ENCODE assay signal across 8 mouse cellular contexts in genomic region chr4:70535289-70535688, GRCm38 (mm10). TPM values are rescaled to one million over a fixed set of nuclear protein-coding genes. Genes with fewer than 3 reads are reported as not detected.
DNase-seq lines count a peak whose midpoint lies in the region; ATAC-seq and TF ChIP-seq lines count a peak whose summit lies in the region.

No protein-coding gene starts in this region.

- TF ChIP-seq EP300 in liver, embryonic 14.5 days (IDR thresholded peaks at IDR 0.05; ENCODE audit: low read depth), result no peak

- peaks cover 12% of the 10 kb centered on the region for H3K4me1 ChIP-seq in thymus, adult 2 months (replicated peaks; ENCODE audit: control insufficient read depth, insufficient read depth, low read length)
- H3K4me1 ChIP-seq in liver, embryonic 14.5 days (replicated peaks; ENCODE audit: control insufficient read depth in 2 of 2, insufficient read depth in 2 of 2, low read length in 1 of 2), result peaks cover 5 to 13% of the 10 kb centered on the region in 2 experiments

- no peaks in the 10 kb centered on the region for H3K36me3 ChIP-seq in thymus, adult 2 months (ENCODE audit: control insufficient read depth, insufficient read depth, low read length)
- no peaks in the 10 kb centered on the region for H3K36me3 ChIP-seq in liver, embryonic 14.5 days (replicated peaks; ENCODE audit: control insufficient read depth, insufficient read depth, low read depth)

- H3K4me3 ChIP-seq in thymus, adult 2 months (ENCODE audit: control insufficient read depth, insufficient read depth, low read length), result peak overlapping the region; percentile 65
- peak overlapping the region; percentile 70 to 87 for H3K4me3 ChIP-seq in liver, embryonic 14.5 days (ENCODE audit: insufficient read depth in 1 of 2, low read depth in 2 of 2, low read length in 2 of 2)

- peak overlapping the region; percentile 86 for H3K9ac ChIP-seq in liver, embryonic 14.5 days (replicated peaks)

- H3K4me2 ChIP-seq in liver, embryonic 14.5 days (ENCODE audit: low read depth), result peak overlapping the region; percentile 91

- 0 out of 2 replicates have a peak overlapping the region, but pooled peaks have one; percentile 6 for H3K27ac ChIP-seq in thymus, adult 2 months (ENCODE audit: control insufficient read depth, insufficient read depth, low read length)
- H3K27ac ChIP-seq in liver, embryonic 14.5 days, result peak overlapping the region; percentile 24; the same call in 1 of the 2 replicates

- DNase-seq in cerebellum, adult 8-10 months, result no peak
- no peak for DNase-seq in thymus, adult 2 months
- DNase-seq in thymus, postnatal 25 days, result no peak
- no peak for DNase-seq in liver, embryonic 14.5 days (ENCODE audit: low read depth in 3 of 3, low spot score in 3 of 3)
- DNase-seq in adrenal gland, postnatal 14 days, result no peak
- DNase-seq in layer of hippocampus, postnatal 25 days (ENCODE audit: extremely low spot score in 1 of 2, low spot score in 1 of 2), result no peak
- no peak for DNase-seq in embryo, embryonic 10.5 days (ENCODE audit: low spot score)

- no peaks in the 10 kb centered on the region for H3K9me3 ChIP-seq in liver, embryonic 14.5 days (ENCODE audit: control insufficient read depth, low read length)

- no peak for TF ChIP-seq POLR2A in thymus, adult 2 months (IDR thresholded peaks at IDR 0.05; ENCODE audit: control insufficient read depth, extremely low read depth, insufficient read depth, low read length, poor library complexity)

- no peak for TF ChIP-seq CTCF in thymus, adult 2 months (IDR thresholded peaks at IDR 0.05; ENCODE audit: borderline replicate concordance, control insufficient read depth, extremely low read depth, insufficient read depth, low read length, poor library complexity)
- TF ChIP-seq CTCF in liver, embryonic 14.5 days (IDR thresholded peaks at IDR 0.05; ENCODE audit: low read depth), result no peak

- 3% methylated on average over 18 of the region's 18 CpGs for WGBS in thymus, adult 2 months
- WGBS in liver, embryonic 14.5 days (ENCODE audit: insufficient replicate concordance), result under 1% methylated on average over 18 of the region's 18 CpGs

- no peaks in the 10 kb centered on the region for H3K27me3 ChIP-seq in thymus, adult 2 months (ENCODE audit: control insufficient read depth, insufficient read depth, low read length)
- no peaks in the 10 kb centered on the region for H3K27me3 ChIP-seq in liver, embryonic 14.5 days (ENCODE audit: control insufficient read depth, insufficient read depth, low read length)

- ATAC-seq in cerebellum, adult (ENCODE audit: insufficient number of reproducible peaks, low FRiP score, low TSS enrichment), result peak; percentile 62
- ATAC-seq in liver, embryonic 14.5 days (ENCODE audit: insufficient read depth), result peak; percentile 53

RNA-seq across cellular contexts. Expression of gene Megf9, which starts 0.5 kb away (rescaled TPM):
- polyA plus RNA-seq in thymus, adult 2 months (2012; rRNA removed), result 18.4 and 26.5 TPM in 2 replicates
- 1.5 and 1.8 TPM in 2 replicates for polyA plus RNA-seq in liver, embryonic 14.5 days (2012; rRNA removed)
- polyA plus RNA-seq in liver, embryonic 14.5 days (2014; fragmentation: Nextera tagmentation; extraction: Ambion mirVana), result 3.3 and 3.6 TPM in 2 replicates
- total RNA-seq in adrenal gland, postnatal 14 days (2021), result 33.6 and 45.5 TPM in 2 replicates
- total RNA-seq in layer of hippocampus, postnatal 25 days (2021), result 100 to 1,000 TPM; 119 to 125 TPM
